Mouse (Mus musculus) ES-Bruce4 (cell line): ENCODE results near the gene Pwp2.

ENCODE experiments used
- CTCF ChIP-seq: IDR thresholded peaks from one replicate; pipeline ENCODE4 v1.8.1; 2011; ENCODE audit warnings: low read depth, low read length
- EP300 ChIP-seq: IDR thresholded peaks from 2 replicates; pipeline ENCODE4 v1.6.1; 2011; ENCODE audit warnings: low read depth, low read length; ENCODE audit not compliant: insufficient read depth
- POLR2A ChIP-seq: IDR thresholded peaks from one replicate; pipeline ENCODE4 v1.8.1; 2011; ENCODE audit warnings: low read length; ENCODE audit not compliant: insufficient read depth

GRCm38 (mm10) chr10:78201182-78201581 lies 16.2 kb upstream of the Pwp2 start:
- no peak for TF ChIP-seq CTCF
- no peak for TF ChIP-seq POLR2A
- TF ChIP-seq EP300, result no peak
